Mouse (Mus musculus) liver, embryonic 14.5 days (tissue): ENCODE measurements around the gene Prtg. TPM values are rescaled to one million over a fixed set of nuclear protein-coding genes. Genes with fewer than 3 reads are reported as not detected.

Experiments
- ATAC-seq: fragments of 200-750 bp; cut with Nextera tagmentation; 2 replicates; pipeline ENCODE4 v1.8.0; 2017; ENCODE audit warnings: moderate number of reproducible peaks, mild to moderate bottlenecking, moderate library complexity; ENCODE audit not compliant: insufficient read depth
- DNase-seq, 3 experiments: peaks; one replicate each; pipeline ENCODE4 v3.0.0-alpha.2; 2012 to 2013; ENCODE audit warnings: low read depth in 3 of 3, low spot score in 3 of 3
- H3K27ac ChIP-seq: fragments of 300-500 bp; sonication (generic); 2 replicates; pipeline ENCODE4 v1.5.1; 2014; ENCODE audit warnings: moderate library complexity, mild to moderate bottlenecking, control low read depth, inconsistent platforms
- H3K27me3 ChIP-seq: fragments of 300-500 bp; sonication (generic); 2 replicates; pipeline ENCODE4 v1.6.1; 2014; ENCODE audit warnings: mild to moderate bottlenecking, low read length, moderate library complexity; ENCODE audit not compliant: control insufficient read depth, insufficient read depth
- H3K36me3 ChIP-seq: fragments of 300-500 bp; sonication (generic); replicated peaks from 2 replicates; pipeline ENCODE4 v1.6.1; 2014; ENCODE audit warnings: low read depth; ENCODE audit not compliant: control insufficient read depth, insufficient read depth
- H3K4me1 ChIP-seq, 2 experiments: fragments of 200-500 bp in 1 of 2; fragments of 300-500 bp in 1 of 2; sonication (generic) in 1 of 2; replicated peaks; 2 replicates each; pipeline ENCODE4 v1.6.1; 2012 to 2014; ENCODE audit warnings: antibody characterized with exemption in 1 of 2, inconsistent platforms in 1 of 2, low read length in 1 of 2; ENCODE audit not compliant: control insufficient read depth in 2 of 2, insufficient read depth in 2 of 2
- H3K4me2 ChIP-seq: fragments of 300-500 bp; sonication (generic); 2 replicates; pipeline ENCODE4 v1.6.1; 2014; ENCODE audit warnings: low read depth, mild to moderate bottlenecking, control low read depth, moderate library complexity
- H3K4me3 ChIP-seq, 2 experiments: fragments of 200-500 bp in 1 of 2; fragments of 300-500 bp in 1 of 2; sonication (generic) in 1 of 2; 2 replicates each; pipeline ENCODE4 v1.5.1; 2012 to 2014; ENCODE audit warnings: low read depth in 2 of 2, low read length in 2 of 2, mild to moderate bottlenecking in 2 of 2, control low read depth in 1 of 2, inconsistent platforms in 1 of 2, moderate library complexity in 1 of 2; ENCODE audit not compliant: insufficient read depth in 1 of 2
- H3K9ac ChIP-seq: fragments of 300-500 bp; sonication (generic); replicated peaks from 2 replicates; pipeline ENCODE4 v1.6.1; 2014; ENCODE audit warnings: mild to moderate bottlenecking, control low read depth, moderate library complexity
- H3K9me3 ChIP-seq: fragments of 300-500 bp; sonication (generic); 2 replicates; pipeline ENCODE4 v1.6.1; 2016; ENCODE audit warnings: low read length, mixed read lengths; ENCODE audit not compliant: control insufficient read depth
- CTCF ChIP-seq: IDR thresholded peaks from 2 replicates; pipeline ENCODE4 v1.5.1; 2016; ENCODE audit warnings: antibody characterized with exemption, low read depth, control low read depth
- EP300 ChIP-seq: IDR thresholded peaks from 2 replicates; pipeline ENCODE4 v1.6.1; 2016; ENCODE audit warnings: antibody characterized with exemption, low read depth
- WGBS: fragments of 180-500 bp; shearing (Covaris S2); extraction: QIAGEN DNeasy Blood & Tissue Kit; methylation state at CpG from one replicate; pipeline ENCODE4 v1.1.7; 2014; ENCODE audit not compliant: insufficient replicate concordance; 5-methylcytosine and 5-hydroxymethylcytosine counted together
- polyA plus RNA-seq, 2 experiments: library from polyadenylated mRNA; depleted of rRNA in 1 of 2; stranded (reverse) in 1 of 2; unstranded in 1 of 2; fragments of >200 nt; fragmentation: Nextera tagmentation in 1 of 2; extraction: Ambion mirVana in 1 of 2; gene quantifications; 2 replicates each; pipeline versions ENCODE4 v1.2.1 to v1.2.3; 2012 to 2014

Prtg gene
- polyA plus RNA-seq, 2 experiments = 0.03 TPM

DNA sequence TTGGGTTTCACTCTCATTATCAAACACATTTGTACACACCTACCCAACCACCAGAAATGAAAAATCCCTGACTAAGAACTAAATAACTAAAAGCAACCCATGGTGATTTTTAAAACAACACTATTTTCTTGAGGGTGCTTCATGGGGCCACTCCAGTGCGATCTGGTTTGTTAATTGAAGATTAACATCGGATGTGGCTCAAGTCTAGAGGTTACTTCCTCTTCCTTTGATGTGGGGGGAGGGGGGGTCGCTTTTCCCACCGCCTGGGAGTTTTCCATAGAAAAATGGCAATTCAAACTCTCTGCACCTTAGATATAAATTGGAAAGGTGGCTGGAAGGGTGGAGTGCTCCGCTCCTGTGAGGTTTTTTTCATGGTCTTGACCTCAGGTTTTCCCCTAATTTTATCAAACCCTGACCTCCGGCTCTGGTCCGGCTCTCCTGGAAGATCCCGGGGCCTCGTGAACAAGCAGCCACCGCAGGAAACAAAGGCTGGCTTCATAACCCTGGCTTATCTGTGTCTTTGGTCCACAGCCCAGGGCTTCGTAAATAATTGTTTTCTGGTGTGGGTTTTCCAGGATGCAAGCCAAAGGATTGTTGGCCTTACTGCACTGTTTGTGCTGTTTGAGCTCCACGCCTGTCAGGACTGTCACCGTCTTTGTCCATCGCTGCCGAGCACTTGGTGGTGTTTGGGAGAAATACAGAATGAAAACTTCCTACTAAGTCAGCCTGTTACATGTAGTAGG is 74.5 kb downstream of the Prtg start:
- peaks cover 0 to 9% of the 10 kb centered on the region in 2 experiments; a peak in 2 of 4 replicates for H3K4me1 ChIP-seq
- H3K4me2 ChIP-seq = no peak overlapping the region
- ATAC-seq (no peak), DNase-seq (no peak)
- H3K27me3 ChIP-seq = no peaks in the 10 kb centered on the region
- H3K4me3 ChIP-seq = no peak overlapping the region
- H3K27ac ChIP-seq = no peak overlapping the region
- no peak overlapping the region for H3K9ac ChIP-seq
- H3K9me3 ChIP-seq = no peaks in the 10 kb centered on the region
- TF ChIP-seq EP300 = no peak
- TF ChIP-seq CTCF = no peak
- H3K36me3 ChIP-seq = no peaks in the 10 kb centered on the region
- 14% methylated on average over 15 of the region's 15 CpGs for WGBS

- no peak for TF ChIP-seq EP300
- peak; percentile 74 for TF ChIP-seq CTCF
- Histone ChIP-seq H3K9me3 (no peaks in the 10 kb centered on the region), H3K36me3 (no peaks in the 10 kb centered on the region), H3K4me1 (peaks cover 0 to 7% of the 10 kb centered on the region in 2 experiments; a peak in 2 of 4 replicates), H3K27me3 (no peaks in the 10 kb centered on the region), H3K4me2 (no peak overlapping the region), H3K27ac (no peak overlapping the region), H3K9ac (no peak overlapping the region), H3K4me3 (no peak overlapping the region)
- ATAC-seq (no peak), DNase-seq (peak in 2 of 3 experiments; percentile 14 to 29)
- 9% methylated on average over 3 of the region's 3 CpGs for WGBS
These were observed 77.3 kb downstream of the Prtg start for GRCm38 (mm10) chr9:72883940-72884339.

DNA sequence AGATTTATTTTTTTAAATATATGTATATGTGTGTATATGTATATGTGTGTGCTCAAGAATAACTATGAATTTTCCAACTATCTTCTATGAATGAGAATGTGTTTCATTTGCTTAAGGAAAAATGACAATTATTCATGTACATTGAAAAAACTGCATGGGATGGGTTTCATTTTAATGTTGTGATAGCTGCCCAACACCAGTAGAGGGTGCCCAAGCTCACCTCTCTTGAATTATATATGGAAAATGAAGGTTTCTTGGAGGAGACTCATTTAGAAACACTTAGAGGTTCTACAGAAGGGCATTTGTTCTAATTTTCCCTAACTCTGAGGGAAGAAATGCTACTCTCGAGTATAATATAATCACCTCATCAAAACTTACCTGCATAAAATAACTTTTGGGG is 83.1 kb downstream of the Prtg start:
- no peak overlapping the region for H3K9ac ChIP-seq
- DNase-seq (no peak), ATAC-seq (no peak)
- H3K27me3 ChIP-seq = no peaks in the 10 kb centered on the region
- no peaks in the 10 kb centered on the region for H3K9me3 ChIP-seq
- WGBS = 64% methylated on average over 1 of the region's 1 CpGs
- TF ChIP-seq CTCF (no peak; the same call in 1 of the 2 replicates), EP300 (no peak)
- no peak overlapping the region for H3K4me2 ChIP-seq
- H3K36me3 ChIP-seq = no peaks in the 10 kb centered on the region
- no peak overlapping the region for H3K27ac ChIP-seq
- H3K4me1 ChIP-seq = no peaks in the 10 kb centered on the region
- no peak overlapping the region for H3K4me3 ChIP-seq

DNA sequence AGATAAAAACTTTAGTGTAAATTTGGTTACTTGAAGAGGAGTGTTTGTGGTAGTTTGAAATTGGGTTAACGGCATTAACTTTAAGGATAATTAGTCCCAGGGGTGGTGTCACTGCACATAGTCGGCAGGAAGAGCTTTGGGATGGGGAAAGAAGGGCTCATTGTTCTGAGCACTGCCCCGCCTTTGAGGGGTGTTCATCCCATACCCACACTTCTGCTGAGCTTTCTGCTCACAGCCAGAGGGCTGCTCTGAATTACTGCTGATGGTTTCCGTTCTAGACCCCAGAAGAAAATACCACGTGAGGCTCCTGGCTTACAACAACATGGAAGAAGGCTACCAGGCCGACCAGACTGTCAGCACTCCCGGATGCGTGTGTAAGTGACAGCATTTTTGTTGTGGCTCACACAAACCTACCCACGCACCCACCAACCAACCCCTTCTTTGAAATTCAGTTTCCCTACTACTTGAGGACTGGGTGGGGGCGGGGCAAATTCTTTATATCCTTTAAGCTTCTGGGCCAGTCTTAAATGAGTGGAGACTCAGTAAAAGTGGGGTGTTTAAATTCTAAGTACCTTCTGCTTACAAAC is 83.9 kb downstream of the Prtg start:
- Histone ChIP-seq H3K36me3 (no peaks in the 10 kb centered on the region), H3K27me3 (no peaks in the 10 kb centered on the region), H3K4me3 (no peak overlapping the region), H3K9me3 (no peaks in the 10 kb centered on the region), H3K9ac (no peak overlapping the region), H3K27ac (no peak overlapping the region), H3K4me1 (no peaks in the 10 kb centered on the region), H3K4me2 (no peak overlapping the region)
- no peak for TF ChIP-seq EP300
- no peak for TF ChIP-seq CTCF
- WGBS = 62% methylated on average over 10 of the region's 10 CpGs
- no peak for DNase-seq
- no peak for ATAC-seq

DNA sequence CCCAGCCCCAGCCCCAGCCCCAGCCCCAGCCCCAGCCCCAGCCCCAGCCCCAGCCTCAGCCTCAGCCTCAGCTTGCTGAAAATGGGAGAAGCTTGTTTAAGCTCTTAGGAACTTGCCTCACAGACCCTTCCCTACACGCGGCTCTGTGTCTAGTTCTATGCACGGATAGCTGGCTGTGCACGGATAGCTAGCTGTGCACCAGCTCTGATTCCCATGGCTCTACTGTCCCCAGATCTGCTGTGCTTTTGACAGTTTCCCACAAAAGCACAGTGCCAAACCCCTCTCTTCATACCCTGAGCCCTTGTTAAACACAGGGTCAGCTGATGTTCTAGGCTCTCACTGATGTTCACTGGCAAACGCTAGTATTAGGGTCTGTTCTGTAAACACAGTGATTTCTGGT is 86.1 kb downstream of the Prtg start:
- no peaks in the 10 kb centered on the region for H3K4me1 ChIP-seq
- H3K36me3 ChIP-seq = no peaks in the 10 kb centered on the region
- H3K27ac ChIP-seq = no peak overlapping the region
- TF ChIP-seq CTCF = no peak
- no peak for TF ChIP-seq EP300
- no peak overlapping the region for H3K4me2 ChIP-seq
- no peaks in the 10 kb centered on the region for H3K27me3 ChIP-seq
- no peak for DNase-seq
- no peak for ATAC-seq
- no peaks in the 10 kb centered on the region for H3K9me3 ChIP-seq
- no peak overlapping the region for H3K9ac ChIP-seq
- WGBS = 83% methylated on average over 5 of the region's 5 CpGs
- no peak overlapping the region for H3K4me3 ChIP-seq
